Mouse (Mus musculus) MEL (cell line): ENCODE results near the gene Lingo1.

ENCODE experiments used
- CTCF ChIP-seq, 3 experiments: IDR thresholded peaks in 2 of 3; conservative IDR thresholded peaks in 1 of 3; 2 replicates each; pipeline ENCODE4 v1.5.1; 2011 to 2012; ENCODE audit warnings: low read length in 3 of 3, low read depth in 2 of 3, mild to moderate bottlenecking in 2 of 3, improper control_type of control experiment in 1 of 3, inconsistent platforms in 1 of 3, mixed read lengths in 1 of 3, moderate library complexity in 1 of 3; ENCODE audit not compliant: control insufficient read depth in 1 of 3, insufficient read depth in 1 of 3, poor library complexity in 1 of 3, severe bottlenecking in 1 of 3
- EP300 ChIP-seq, 2 experiments: IDR thresholded peaks; 2 replicates each; pipeline ENCODE4 v1.6.1; 2011; ENCODE audit warnings: improper control_type of control experiment in 2 of 2, low read length in 2 of 2, low read depth in 1 of 2, mild to moderate bottlenecking in 1 of 2
- MYC ChIP-seq: IDR thresholded peaks from 2 replicates; pipeline ENCODE4 v1.6.1; 2011; ENCODE audit warnings: low read depth, mild to moderate bottlenecking, low read length, improper control_type of control experiment, moderate library complexity

DNA sequence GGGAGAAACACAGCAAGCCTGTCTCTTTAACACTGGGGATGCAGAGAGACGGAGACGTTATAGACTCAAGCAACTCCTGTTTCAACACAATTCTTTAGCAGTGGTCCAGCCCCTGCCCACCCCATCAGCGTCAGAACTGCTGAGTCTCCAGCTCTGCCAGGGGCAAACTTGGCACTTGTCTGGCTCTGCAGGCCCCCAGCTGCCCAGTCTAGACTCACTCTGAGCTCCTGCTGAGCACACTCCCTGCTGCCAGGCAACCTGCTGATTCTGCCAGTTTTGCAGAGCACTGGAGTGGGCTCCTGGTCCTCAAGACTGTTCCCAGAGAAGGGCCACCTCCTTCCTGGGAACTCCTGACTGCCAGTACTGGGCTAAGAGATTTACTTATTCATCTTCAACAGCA, 214.6 kb downstream of the Lingo1 start:
- TF ChIP-seq CTCF (IDR thresholded peaks at IDR 0.05 in 2 of 3, conservative IDR thresholded peaks at IDR 0.05 in 1 of 3; ENCODE audit: control insufficient read depth in 1 of 3, insufficient read depth in 1 of 3, low read depth in 2 of 3, low read length in 3 of 3, poor library complexity in 1 of 3, severe bottlenecking in 1 of 3) (no peak), MYC (no peak), EP300 (IDR thresholded peaks at IDR 0.05; ENCODE audit: low read depth in 1 of 2, low read length in 2 of 2) (no peak)
